ENCODE assay signal across 8 mouse cellular contexts in the genomic region with DNA sequence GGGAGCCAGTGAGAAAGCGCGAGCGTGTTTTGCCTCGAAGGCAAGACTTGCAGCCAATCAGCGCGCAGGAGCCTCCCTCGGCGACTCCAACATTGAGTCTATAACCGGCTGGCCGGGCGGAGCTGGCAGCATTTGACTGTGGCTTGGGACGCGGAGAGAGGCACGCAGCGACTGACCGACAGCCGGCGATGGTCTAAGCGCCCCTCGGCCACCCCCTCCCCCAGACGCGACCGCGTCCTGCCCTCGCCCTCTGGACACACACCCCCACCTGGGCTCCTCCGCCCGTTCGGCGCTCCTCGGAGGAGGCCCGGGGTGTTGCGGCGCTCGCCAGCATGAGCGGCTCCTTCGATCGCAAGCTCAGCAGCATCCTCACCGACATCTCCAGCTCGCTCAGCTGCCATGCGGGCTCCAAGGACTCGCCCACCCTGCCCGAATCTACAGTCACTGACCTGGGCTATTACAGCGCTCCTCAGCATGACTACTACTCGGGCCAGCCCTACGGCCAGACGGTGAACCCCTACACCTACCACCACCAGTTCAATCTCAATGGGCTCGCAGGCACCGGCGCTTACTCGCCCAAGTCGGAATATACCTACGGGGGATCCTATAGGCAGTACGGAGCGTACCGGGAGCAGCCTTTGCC. TPM values are rescaled to one million over a fixed set of nuclear protein-coding genes. Genes with fewer than 3 reads are reported as not detected.
DNase-seq lines count a peak whose midpoint lies in the region; ATAC-seq lines count a peak whose summit lies in the region.

Dlx3 (plus strand) TSS at position 130 of the 643 bp plus-strand sequence.

- H3K27ac ChIP-seq in lung, embryonic 15.5 days, result no peak within 1 kb of the TSS
- peak within 1 kb of the TSS; percentile 41; the same call in 1 of the 2 replicates for H3K27ac ChIP-seq in embryonic facial prominence, embryonic 12.5 days
- H3K27ac ChIP-seq in hindbrain, embryonic 15.5 days (replicated peaks), result no peak within 1 kb of the TSS
- no peak within 1 kb of the TSS for H3K27ac ChIP-seq in midbrain, embryonic 13.5 days

- ATAC-seq in lung, embryonic 15.5 days (ENCODE audit: borderline replicate concordance, extremely low read depth, low FRiP score, low TSS enrichment), result peak; percentile 25; the same call in 1 of the 2 replicates
- peak; percentile 30; the same call in 1 of the 2 replicates for ATAC-seq in embryonic facial prominence, embryonic 12.5 days (ENCODE audit: insufficient number of reproducible peaks, insufficient read depth, low FRiP score, low TSS enrichment)
- 0 out of 2 replicates have a peak, but pooled peaks have one; percentile 33 for ATAC-seq in hindbrain, embryonic 15.5 days (ENCODE audit: low FRiP score, low read depth)
- ATAC-seq in midbrain, embryonic 13.5 days, result peak; percentile 53

- peaks cover 72% of the 10 kb centered on the region for H3K27me3 ChIP-seq in lung, embryonic 15.5 days
- peaks cover 71% of the 10 kb centered on the region for H3K27me3 ChIP-seq in embryonic facial prominence, embryonic 12.5 days
- peaks cover 58% of the 10 kb centered on the region for H3K27me3 ChIP-seq in hindbrain, embryonic 15.5 days
- peaks cover 81% of the 10 kb centered on the region for H3K27me3 ChIP-seq in midbrain, embryonic 13.5 days

- H3K4me2 ChIP-seq in lung, embryonic 15.5 days, result peak within 1 kb of the TSS; percentile 90
- peak within 1 kb of the TSS; percentile 73 for H3K4me2 ChIP-seq in embryonic facial prominence, embryonic 12.5 days (replicated peaks)
- H3K4me2 ChIP-seq in hindbrain, embryonic 15.5 days, result peak within 1 kb of the TSS; percentile 87
- peak within 1 kb of the TSS; percentile 62 for H3K4me2 ChIP-seq in midbrain, embryonic 13.5 days (replicated peaks)

- H3K4me3 ChIP-seq in lung, embryonic 15.5 days, result peak within 1 kb of the TSS; percentile 41
- H3K4me3 ChIP-seq in embryonic facial prominence, embryonic 12.5 days, result peak within 1 kb of the TSS; percentile 53
- peak within 1 kb of the TSS; percentile 42 for H3K4me3 ChIP-seq in hindbrain, embryonic 15.5 days
- peak within 1 kb of the TSS; percentile 42 for H3K4me3 ChIP-seq in midbrain, embryonic 13.5 days (replicated peaks)

- no peak for DNase-seq in lung, postnatal 25 days (ENCODE audit: low spot score)
- no peak for DNase-seq in spleen, postnatal 14 days (ENCODE audit: low spot score in 2 of 2)
- no peak for DNase-seq in gastrocnemius, postnatal 25 days
- DNase-seq in left cerebral cortex, postnatal 14 days (ENCODE audit: low spot score in 2 of 2), result no peak

- under 1% methylated on average over 55 of the region's 55 CpGs for WGBS in lung, embryonic 15.5 days
- under 1% methylated on average over 55 of the region's 55 CpGs for WGBS in embryonic facial prominence, embryonic 12.5 days
- under 1% methylated on average over 55 of the region's 55 CpGs for WGBS in hindbrain, embryonic 15.5 days
- under 1% methylated on average over 55 of the region's 55 CpGs for WGBS in midbrain, embryonic 13.5 days

- no peaks in the 10 kb centered on the region for H3K9me3 ChIP-seq in lung, embryonic 15.5 days
- H3K9me3 ChIP-seq in embryonic facial prominence, embryonic 12.5 days, result no peaks in the 10 kb centered on the region
- H3K9me3 ChIP-seq in hindbrain, embryonic 15.5 days, result no peaks in the 10 kb centered on the region
- no peaks in the 10 kb centered on the region for H3K9me3 ChIP-seq in midbrain, embryonic 13.5 days

- H3K36me3 ChIP-seq in lung, embryonic 15.5 days, result no peaks in the 10 kb centered on the region
- no peaks in the 10 kb centered on the region; the same call in 1 of the 2 replicates for H3K36me3 ChIP-seq in embryonic facial prominence, embryonic 12.5 days
- H3K36me3 ChIP-seq in hindbrain, embryonic 15.5 days, result no peaks in the 10 kb centered on the region
- H3K36me3 ChIP-seq in midbrain, embryonic 13.5 days, result no peaks in the 10 kb centered on the region

- intact Hi-C loops in left cerebral cortex, postnatal 14 days (cut with DNase I), result loop anchor here (5.0 to 10.0 kb wide), 2 partner anchors 265 to 402 kb away; partner anchors contain the start of gene Slc35b1

- peaks cover 28% of the 10 kb centered on the region for H3K4me1 ChIP-seq in lung, embryonic 15.5 days
- peaks cover 17% of the 10 kb centered on the region for H3K4me1 ChIP-seq in embryonic facial prominence, embryonic 12.5 days
- peaks cover 23% of the 10 kb centered on the region for H3K4me1 ChIP-seq in hindbrain, embryonic 15.5 days (replicated peaks)
- H3K4me1 ChIP-seq in midbrain, embryonic 13.5 days (replicated peaks), result peaks cover 28% of the 10 kb centered on the region

- peak within 1 kb of the TSS; percentile 34; the same call in 1 of the 2 replicates for H3K9ac ChIP-seq in lung, embryonic 15.5 days
- H3K9ac ChIP-seq in embryonic facial prominence, embryonic 12.5 days, result peak within 1 kb of the TSS; percentile 73
- H3K9ac ChIP-seq in hindbrain, embryonic 15.5 days, result no peak within 1 kb of the TSS
- H3K9ac ChIP-seq in midbrain, embryonic 13.5 days (replicated peaks), result peak within 1 kb of the TSS; percentile 21

RNA-seq across cellular contexts. Expression of gene Dlx3, which starts in this region (rescaled TPM):
- polyA plus RNA-seq in lung, embryonic 15.5 days (2015; fragmentation: Nextera tagmentation; extraction: Ambion mirVana), result 0.23 and 0.50 TPM in 2 replicates
- 20.2 and 21.8 TPM in 2 replicates for polyA plus RNA-seq in embryonic facial prominence, embryonic 12.5 days (2016; fragmentation: Nextera tagmentation; extraction: Ambion mirVana)
- 0.19 and 0.54 TPM in 2 replicates for polyA plus RNA-seq in hindbrain, embryonic 15.5 days (2015; fragmentation: Nextera tagmentation; extraction: Ambion mirVana)
- 0.27 and 0.30 TPM in 2 replicates for polyA plus RNA-seq in midbrain, embryonic 13.5 days (2015; fragmentation: Nextera tagmentation; extraction: Ambion mirVana)
- not detected for total RNA-seq in gastrocnemius, postnatal 25 days (2021)
- total RNA-seq in left cerebral cortex, postnatal 14 days (2021), result not detected

Comparison
In these comparisons a context has a peak if more than half of its experiments do, and no peak if none do; other contexts are left out.
1. RNA of gene Dlx3 (polyA plus RNA-seq): 20.2 to 21.8 TPM in embryonic facial prominence, embryonic 12.5 days; 0.23 to 0.50 TPM in lung, embryonic 15.5 days, 0.27 to 0.30 TPM in midbrain, embryonic 13.5 days and 0.19 to 0.54 TPM in hindbrain, embryonic 15.5 days; every median in the first group is over 10 times any median in the second.
2. Peak in ATAC-seq, H3K4me3 ChIP-seq, H3K9ac ChIP-seq and H3K4me2 ChIP-seq in lung, embryonic 15.5 days; RNA of the gene not detected or under 1 TPM.
3. Peak in ATAC-seq, H3K4me3 ChIP-seq and H3K4me2 ChIP-seq in hindbrain, embryonic 15.5 days; RNA of the gene not detected or under 1 TPM.
4. Peak in ATAC-seq, H3K4me3 ChIP-seq, H3K9ac ChIP-seq and H3K4me2 ChIP-seq in midbrain, embryonic 13.5 days; RNA of the gene not detected or under 1 TPM.
5. Peak in every context shown above with its lines, with median percentiles within 50 percentile points of each other: ATAC-seq, H3K4me2 ChIP-seq and H3K4me3 ChIP-seq.